Mouse (Mus musculus) spleen, postnatal 36 days (tissue): Measurements from ENCODE around the gene St6galnac4.

ENCODE experiments used
- DNase-seq, 2 experiments: peaks; one replicate each; pipeline ENCODE4 v3.0.0; 2022; ENCODE audit warnings: low spot score in 2 of 2, mixed read lengths in 1 of 2

The St6galnac4 gene

GRCm38 (mm10) chr2:32586871-32587351, at the start of gene St6galnac4:
Gene St6galnac4 (plus strand): TSS chr2:32587095.
- DNase-seq, result peak; percentile 88 to 90

- DNase-seq, result peak; percentile 68 to 79
Measured at GRCm38 (mm10) chr2:32537360-32537905, 49.5 kb upstream of the St6galnac4 start.

GRCm38 (mm10) chr2:32537941-32538340, 49.0 kb upstream of the St6galnac4 start:
- no peak for DNase-seq

GRCm38 (mm10) chr2:32538461-32538860, 48.4 kb upstream of the St6galnac4 start:
- DNase-seq, result no peak

- DNase-seq, result no peak
Measured at GRCm38 (mm10) chr2:32539452-32539981, 47.4 kb upstream of the St6galnac4 start.

- no peak for DNase-seq
Measured at GRCm38 (mm10) chr2:32541333-32541908, 45.5 kb upstream of the St6galnac4 start.

- DNase-seq, result peak; percentile 57 to 60
Measured at GRCm38 (mm10) chr2:32541986-32542573, 44.8 kb upstream of the St6galnac4 start.

GRCm38 (mm10) chr2:32543031-32543449, 43.9 kb upstream of the St6galnac4 start:
- no peak for DNase-seq

- DNase-seq, result no peak
Measured at GRCm38 (mm10) chr2:32546951-32547350, 39.9 kb upstream of the St6galnac4 start.

- no peak for DNase-seq
Measured at GRCm38 (mm10) chr2:32547380-32547779, 39.5 kb upstream of the St6galnac4 start.

- DNase-seq, result no peak
Measured at GRCm38 (mm10) chr2:32547964-32548739, 38.7 kb upstream of the St6galnac4 start.

- DNase-seq, result no peak
Measured at GRCm38 (mm10) chr2:32549171-32549570, 37.7 kb upstream of the St6galnac4 start.

GRCm38 (mm10) chr2:32549764-32550163, 37.1 kb upstream of the St6galnac4 start:
- DNase-seq, result no peak

GRCm38 (mm10) chr2:32551236-32551635, 35.7 kb upstream of the St6galnac4 start:
- DNase-seq, result no peak

GRCm38 (mm10) chr2:32553592-32554148, 33.2 kb upstream of the St6galnac4 start:
- no peak for DNase-seq

- no peak for DNase-seq
Measured at GRCm38 (mm10) chr2:32555484-32555883, 31.4 kb upstream of the St6galnac4 start.

GRCm38 (mm10) chr2:32556019-32556418, 30.9 kb upstream of the St6galnac4 start:
- DNase-seq, result no peak

- no peak for DNase-seq
Measured at GRCm38 (mm10) chr2:32559570-32559969, 27.3 kb upstream of the St6galnac4 start.

- DNase-seq, result peak; percentile 53 to 63
Measured at GRCm38 (mm10) chr2:32566536-32567063, 20.3 kb upstream of the St6galnac4 start.

- no peak for DNase-seq
Measured at GRCm38 (mm10) chr2:32568149-32568548, 18.7 kb upstream of the St6galnac4 start.

- no peak for DNase-seq
Measured at GRCm38 (mm10) chr2:32568941-32569340, 18.0 kb upstream of the St6galnac4 start.
